Mouse (Mus musculus) liver, postnatal 0 days (tissue): ENCODE data around the gene Ralgds. TPM values are rescaled to one million over a fixed set of nuclear protein-coding genes. Genes with fewer than 3 reads are reported as not detected.

Experiments used
- ATAC-seq: fragments of 200-750 bp; cut with Nextera tagmentation; 2 replicates; pipeline ENCODE4 v1.8.0; 2017; ENCODE audit warnings: mild to moderate bottlenecking, moderate library complexity
- DNase-seq: peaks from one replicate; pipeline ENCODE4 v3.0.0-alpha.2; 2016
- H3K27ac ChIP-seq: fragments of 300-500 bp; sonication (generic); 2 replicates; pipeline ENCODE4 v1.5.1; 2014; ENCODE audit warnings: antibody characterized with exemption, moderate library complexity, mild to moderate bottlenecking, low read depth
- H3K27me3 ChIP-seq: fragments of 300-500 bp; sonication (generic); 2 replicates; pipeline ENCODE4 v1.6.1; 2014; ENCODE audit warnings: low read length, control low read depth, mixed read lengths; ENCODE audit not compliant: insufficient read depth
- H3K36me3 ChIP-seq: fragments of 300-500 bp; sonication (generic); replicated peaks from 2 replicates; pipeline ENCODE4 v1.6.1; 2014; ENCODE audit warnings: mild to moderate bottlenecking, control low read depth, low read length, moderate library complexity, mixed read lengths; ENCODE audit not compliant: insufficient read depth
- H3K4me1 ChIP-seq: fragments of 300-500 bp; sonication (generic); 2 replicates; pipeline ENCODE4 v1.6.1; 2014; ENCODE audit warnings: antibody characterized with exemption, mild to moderate bottlenecking, control low read depth; ENCODE audit not compliant: insufficient read depth
- H3K4me2 ChIP-seq: fragments of 300-500 bp; sonication (generic); 2 replicates; pipeline ENCODE4 v1.6.1; 2014; ENCODE audit warnings: low read depth, mild to moderate bottlenecking, low read length, moderate library complexity, mixed read lengths
- H3K4me3 ChIP-seq: fragments of 300-500 bp; sonication (generic); 2 replicates; pipeline ENCODE4 v1.5.1; 2014; ENCODE audit warnings: low read depth, low read length
- H3K9ac ChIP-seq: fragments of 300-500 bp; sonication (generic); replicated peaks from 2 replicates; pipeline ENCODE4 v1.6.1; 2014; ENCODE audit warnings: mild to moderate bottlenecking, moderate library complexity
- H3K9me3 ChIP-seq: fragments of 300-500 bp; sonication (generic); 2 replicates; pipeline ENCODE4 v1.6.1; 2016; ENCODE audit warnings: mild to moderate bottlenecking, control low read depth, low read length, mixed read lengths
- CTCF ChIP-seq: sonication (generic); IDR thresholded peaks from 2 replicates; pipeline ENCODE4 v1.5.1; 2016; ENCODE audit warnings: antibody characterized with exemption, low read depth
- EP300 ChIP-seq: IDR thresholded peaks from 2 replicates; pipeline ENCODE4 v1.6.1; 2016; ENCODE audit warnings: antibody characterized with exemption, low read depth, mild to moderate bottlenecking
- WGBS: fragments of 180-500 bp; shearing (Covaris S2); extraction: QIAGEN DNeasy Blood & Tissue Kit; methylation state at CpG from one replicate; pipeline ENCODE4 v1.1.7; 2014; ENCODE audit not compliant: insufficient replicate concordance; 5-methylcytosine and 5-hydroxymethylcytosine counted together
- polyA plus RNA-seq: library from polyadenylated mRNA; unstranded; fragments of >200 nt; fragmentation: Nextera tagmentation; extraction: Ambion mirVana; gene quantifications from 2 replicates; pipeline ENCODE4 v1.2.1, GENCODE M21; 2015

The Ralgds gene
- polyA plus RNA-seq, 1 experiment from 2014 or later, result 1.8 TPM

DNA sequence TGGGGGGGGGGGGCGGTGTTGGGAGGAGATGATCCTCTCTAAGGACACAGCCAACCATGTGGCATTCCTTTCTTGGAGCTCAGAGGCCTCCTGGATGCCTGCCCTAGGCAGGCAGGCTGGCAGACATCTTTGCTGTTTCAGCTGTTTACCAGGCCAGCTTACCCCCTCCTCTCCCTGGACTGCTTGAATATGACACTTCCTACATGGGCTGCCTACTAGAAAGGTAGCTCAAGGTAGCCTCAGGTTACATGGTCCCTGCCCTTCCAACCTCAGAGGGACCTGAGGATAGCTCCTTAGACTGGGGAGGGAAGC, 25.8 kb downstream of the Ralgds start:
- TF ChIP-seq EP300, result no peak
- TF ChIP-seq CTCF, result no peak
- no peak overlapping the region for H3K4me2 ChIP-seq
- H3K4me3 ChIP-seq, result no peak overlapping the region
- H3K9me3 ChIP-seq, result no peaks in the 10 kb centered on the region
- 0 out of 2 replicates have a peak overlapping the region, but pooled peaks have one; percentile 64 for H3K27ac ChIP-seq
- H3K27me3 ChIP-seq, result 0 out of 2 replicates have a peak, but pooled peaks cover 4% of the 10 kb centered on the region
- DNase-seq (no peak), ATAC-seq (no peak)
- H3K9ac ChIP-seq, result no peak overlapping the region
- H3K36me3 ChIP-seq, result no peaks in the 10 kb centered on the region
- peaks cover 23% of the 10 kb centered on the region for H3K4me1 ChIP-seq
- WGBS, result 55% methylated on average over 1 of the region's 1 CpGs

DNA sequence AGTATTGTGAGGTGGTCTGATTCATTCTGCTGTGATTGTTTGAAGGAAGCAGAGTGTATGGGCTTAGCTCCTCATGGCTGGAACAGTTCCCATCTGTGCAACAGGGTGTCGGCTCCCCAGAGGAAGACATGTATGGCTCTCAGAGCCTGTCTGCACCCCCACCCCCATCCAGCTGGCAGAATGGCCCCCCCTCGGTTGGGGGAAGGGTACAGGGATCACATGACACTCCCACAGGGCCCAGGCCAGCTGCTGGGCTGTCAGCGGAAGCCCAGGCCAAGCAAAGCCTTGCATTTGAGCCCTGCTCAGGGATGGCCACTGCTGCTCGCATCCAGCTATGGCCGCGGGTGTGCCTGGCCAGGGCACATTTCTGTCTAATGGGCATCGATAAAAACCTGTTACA, 26.3 kb downstream of the Ralgds start:
- H3K36me3 ChIP-seq, result no peaks in the 10 kb centered on the region
- H3K9me3 ChIP-seq, result no peaks in the 10 kb centered on the region
- peaks cover 21% of the 10 kb centered on the region for H3K4me1 ChIP-seq
- H3K27me3 ChIP-seq, result 0 out of 2 replicates have a peak, but pooled peaks cover 4% of the 10 kb centered on the region
- H3K27ac ChIP-seq, result peak overlapping the region; percentile 64
- DNase-seq, result peak; percentile 58
- H3K4me2 ChIP-seq, result no peak overlapping the region
- ATAC-seq, result no peak; the same call in 1 of the 2 replicates
- 59% methylated on average over 7 of the region's 7 CpGs for WGBS
- H3K4me3 ChIP-seq, result no peak overlapping the region
- TF ChIP-seq CTCF, result no peak
- no peak for TF ChIP-seq EP300
- H3K9ac ChIP-seq, result no peak overlapping the region

- Histone ChIP-seq H3K27ac (peak overlapping the region; percentile 64), H3K36me3 (no peaks in the 10 kb centered on the region), H3K9me3 (no peaks in the 10 kb centered on the region), H3K4me3 (no peak overlapping the region), H3K27me3 (0 out of 2 replicates have a peak, but pooled peaks cover 2% of the 10 kb centered on the region), H3K4me2 (peak overlapping the region; percentile 40), H3K9ac (no peak overlapping the region), H3K4me1 (peaks cover 21% of the 10 kb centered on the region)
- 23% methylated on average over 2 of the region's 2 CpGs for WGBS
- DNase-seq, result peak; percentile 59
- peak; percentile 70 for ATAC-seq
- TF ChIP-seq CTCF, result no peak
- TF ChIP-seq EP300, result no peak
Measured at GRCm38 (mm10) chr2:28539949-28540348, 27.0 kb downstream of the Ralgds start.

DNA sequence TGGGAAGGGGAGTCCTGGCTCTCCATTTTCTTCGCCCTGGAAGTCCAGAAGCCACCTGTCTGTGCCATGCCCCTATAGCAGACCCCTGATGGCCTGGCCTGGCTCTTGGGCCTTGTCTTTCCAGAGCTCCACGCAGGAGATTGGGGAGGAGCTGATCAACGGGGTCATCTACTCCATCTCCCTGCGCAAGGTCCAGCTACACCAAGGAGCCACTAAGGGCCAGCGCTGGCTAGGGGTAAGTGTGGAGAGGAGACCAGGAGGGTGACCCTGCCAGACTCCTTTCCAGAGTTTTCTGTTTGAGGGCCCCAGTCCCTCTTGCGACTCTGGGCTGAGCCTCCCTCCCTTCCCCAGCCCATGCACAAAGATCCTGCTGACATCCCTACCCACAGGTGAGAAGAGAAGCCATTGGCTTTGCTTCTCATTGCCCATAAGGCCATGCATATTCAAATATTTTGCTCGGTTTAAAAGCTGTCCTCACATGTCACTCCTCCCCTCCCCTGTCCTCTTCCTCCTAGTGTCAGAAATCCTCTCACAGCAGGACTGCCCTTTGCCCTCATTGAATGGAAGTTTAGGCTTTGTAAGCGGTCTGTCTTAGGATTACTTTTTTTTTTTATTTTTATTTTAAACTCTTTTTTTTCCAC, 27.8 kb downstream of the Ralgds start:
- no peak for ATAC-seq
- H3K9ac ChIP-seq, result no peak overlapping the region
- 58% methylated on average over 8 of the region's 8 CpGs for WGBS
- peak overlapping the region; percentile 40; the same call in 1 of the 2 replicates for H3K4me2 ChIP-seq
- H3K4me3 ChIP-seq, result no peak overlapping the region
- DNase-seq, result no peak
- TF ChIP-seq CTCF (no peak), EP300 (no peak)
- H3K4me1 ChIP-seq, result peaks cover 19% of the 10 kb centered on the region
- H3K36me3 ChIP-seq, result no peaks in the 10 kb centered on the region
- H3K27me3 ChIP-seq, result no peaks in the 10 kb centered on the region
- no peak overlapping the region for H3K27ac ChIP-seq
- no peaks in the 10 kb centered on the region for H3K9me3 ChIP-seq

GRCm38 (mm10) chr2:28543894-28544293, 31.0 kb downstream of the Ralgds start:
- Histone ChIP-seq H3K36me3 (no peaks in the 10 kb centered on the region), H3K9ac (no peak overlapping the region), H3K4me3 (no peak overlapping the region), H3K4me1 (peaks cover 21% of the 10 kb centered on the region), H3K4me2 (no peak overlapping the region), H3K9me3 (no peaks in the 10 kb centered on the region), H3K27me3 (no peaks in the 10 kb centered on the region), H3K27ac (no peak overlapping the region)
- ATAC-seq (no peak), DNase-seq (no peak)
- 89% methylated on average over 8 of the region's 8 CpGs for WGBS
- TF ChIP-seq CTCF (no peak), EP300 (no peak)

GRCm38 (mm10) chr2:28545976-28546375, 33.1 kb downstream of the Ralgds start:
- no peak for TF ChIP-seq CTCF
- no peak overlapping the region for H3K4me3 ChIP-seq
- DNase-seq, result no peak
- no peaks in the 10 kb centered on the region for H3K27me3 ChIP-seq
- no peak overlapping the region for H3K27ac ChIP-seq
- no peaks in the 10 kb centered on the region for H3K9me3 ChIP-seq
- 0 out of 2 replicates have a peak, but pooled peaks cover 3% of the 10 kb centered on the region for H3K4me1 ChIP-seq
- no peak overlapping the region for H3K9ac ChIP-seq
- H3K36me3 ChIP-seq, result no peaks in the 10 kb centered on the region; the same call in 1 of the 2 replicates
- no peak overlapping the region for H3K4me2 ChIP-seq
- no peak for ATAC-seq
